18 mouse cellular contexts compared by ENCODE assay signal in the genomic region with DNA sequence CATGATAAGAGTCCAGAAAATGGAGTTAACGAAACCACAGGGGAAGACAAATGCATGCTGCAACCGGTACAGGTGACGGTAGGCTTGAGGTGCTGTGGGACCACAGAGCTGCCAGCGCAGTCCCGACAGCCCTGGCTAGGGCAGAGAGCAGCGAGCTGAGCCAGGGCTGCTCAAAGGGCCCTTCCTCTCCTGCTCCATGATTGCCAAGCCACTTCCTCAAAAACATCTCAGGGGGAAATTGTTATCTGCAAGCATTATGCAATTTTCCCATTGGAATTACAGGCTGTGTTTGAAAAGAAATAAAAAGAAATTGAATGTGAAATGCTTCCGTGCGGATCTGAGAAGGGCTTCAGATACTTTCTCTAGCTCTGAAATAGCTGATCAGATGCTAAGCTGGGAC.
"Had no signal": no experiment of that assay in that cellular context is flagged by ENCODE, and none has a peak within 500 bp of the region (broad histone marks: within the 10 kb centered on the region; RNA-seq: fewer than 3 reads in every experiment).

No protein-coding gene starts in this region.

- H3K4me2 ChIP-seq: lung, embryonic 14.5 days; midbrain, embryonic 12.5 days; neural tube, embryonic 13.5 days; neural tube, embryonic 15.5 days had no signal

- H3K36me3 ChIP-seq: midbrain, embryonic 12.5 days; neural tube, embryonic 13.5 days; neural tube, embryonic 15.5 days had no signal

- H3K27ac ChIP-seq: midbrain, embryonic 12.5 days; neural tube, embryonic 13.5 days; neural tube, embryonic 15.5 days had no signal

- H3K9ac ChIP-seq: lung, embryonic 14.5 days; midbrain, embryonic 12.5 days; neural tube, embryonic 13.5 days; neural tube, embryonic 15.5 days had no signal

- H3K9me3 ChIP-seq: midbrain, embryonic 12.5 days; neural tube, embryonic 13.5 days; neural tube, embryonic 15.5 days had no signal

- ATAC-seq: midbrain, embryonic 16.5 days had no signal

- H3K4me3 ChIP-seq: midbrain, embryonic 12.5 days; myocyte; neural tube, embryonic 13.5 days; neural tube, embryonic 15.5 days had no signal

- DNase-seq: lung, adult 18-20 months; lung, embryonic 14.5 days; lung, postnatal 10 days; lung, postnatal 4 days; midbrain, embryonic 14.5 days; retina, postnatal 1 day; right cerebral cortex, adult 18-20 months; right cerebral cortex, postnatal 25 days; right cerebral cortex, postnatal 4 days; spleen, adult 18-20 months; thymus, adult 18-20 months; thymus, postnatal 14 days; thymus, postnatal 36 days had no signal

- H3K27me3 ChIP-seq: midbrain, embryonic 12.5 days; neural tube, embryonic 13.5 days; neural tube, embryonic 15.5 days had no signal
